Mouse (Mus musculus) spleen, postnatal 10 days (tissue): ENCODE measurements around the gene Arrdc4.

Experiments used
- DNase-seq, 2 experiments: peaks; one replicate each; pipeline ENCODE4 v3.0.0; 2021 to 2022; ENCODE audit warnings: low spot score in 2 of 2

Arrdc4 gene

DNA sequence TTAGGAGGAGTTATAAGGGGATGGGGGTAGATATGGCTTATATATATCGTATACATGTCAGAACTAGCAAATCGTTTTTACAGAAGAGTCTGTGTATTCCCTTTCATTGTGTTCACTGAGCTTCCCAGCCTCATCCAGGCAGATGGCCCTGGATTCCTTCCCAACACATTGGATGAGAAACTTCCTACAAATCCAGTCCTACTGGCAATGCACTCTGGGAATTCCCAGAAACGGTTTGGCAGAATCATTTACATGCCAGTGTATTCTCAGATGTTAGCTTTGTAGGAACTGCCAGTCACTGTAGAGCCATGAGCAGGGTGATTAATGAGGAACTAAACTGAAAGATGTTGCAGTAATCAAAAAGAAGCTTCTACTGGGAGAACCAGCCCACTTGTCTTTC lies 36.6 kb downstream of the Arrdc4 start:
- DNase-seq = no peak

DNA sequence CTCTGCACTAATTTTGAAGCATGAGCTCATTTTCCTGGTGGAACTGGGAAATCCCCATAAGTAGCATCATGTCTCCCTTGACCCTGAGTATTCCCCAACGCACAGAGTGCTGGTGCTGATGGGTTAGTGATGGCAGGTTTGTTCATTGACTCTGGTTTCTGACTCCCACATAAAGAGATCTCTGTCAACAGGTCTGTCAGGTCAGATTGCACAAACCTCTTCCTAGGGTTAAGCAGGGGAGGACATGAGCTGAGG lies 39.8 kb downstream of the Arrdc4 start:
- DNase-seq = no peak

DNA sequence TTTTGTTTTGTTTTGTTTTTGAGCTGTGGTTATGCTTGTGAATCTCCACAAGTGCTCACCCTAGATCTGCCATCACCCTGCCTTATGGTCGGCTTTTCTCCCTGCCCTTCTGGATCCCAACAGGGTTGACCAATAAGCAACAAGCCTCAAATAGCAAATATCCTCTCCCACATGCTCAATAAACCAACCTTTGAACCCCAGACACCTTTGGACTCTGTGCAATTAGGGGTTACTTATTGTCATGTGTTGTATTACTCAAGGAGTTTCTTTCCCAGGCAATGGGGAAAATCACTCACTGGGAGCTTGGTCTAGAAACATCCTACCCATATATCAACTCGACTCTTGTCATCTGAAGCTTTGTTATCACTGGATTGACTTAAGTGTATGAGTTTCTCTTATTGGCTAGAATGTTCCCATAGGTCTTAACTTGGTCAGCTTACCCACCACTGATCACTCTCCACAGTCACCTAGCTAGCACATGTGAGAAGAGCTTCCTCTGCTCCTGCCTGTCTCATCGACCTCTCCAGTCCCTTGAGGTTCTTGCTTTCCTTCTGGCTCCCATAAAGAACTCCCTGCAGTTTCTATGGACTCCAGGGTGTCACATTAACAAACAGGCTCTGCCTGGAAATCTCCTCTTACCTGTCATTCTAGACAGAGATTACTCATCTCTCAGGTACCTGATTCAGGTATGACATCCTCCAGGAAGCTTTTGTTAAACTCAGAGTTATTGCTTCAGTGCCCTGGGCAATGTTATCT lies 40.3 kb downstream of the Arrdc4 start:
- DNase-seq = no peak

DNA sequence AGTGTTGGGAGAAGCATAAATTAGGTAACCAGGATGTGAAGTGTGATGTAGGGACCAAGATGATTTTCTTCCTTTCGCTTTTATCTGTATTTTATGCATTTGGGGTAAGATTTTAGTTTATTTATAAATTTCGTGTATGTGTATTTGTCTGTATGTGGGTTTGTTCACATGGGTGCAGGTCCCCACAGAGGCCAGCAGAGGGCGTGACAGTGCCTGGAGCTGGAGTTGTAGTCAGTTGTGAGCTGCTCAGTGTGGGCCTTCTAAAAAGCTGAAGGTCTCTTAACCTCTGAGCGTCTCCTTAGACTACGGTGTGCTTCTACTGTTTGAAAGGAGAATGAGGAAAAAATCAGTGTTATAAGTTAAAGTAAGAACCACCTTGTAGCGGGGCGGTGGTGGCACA lies 43.9 kb downstream of the Arrdc4 start:
- DNase-seq = no peak

DNA sequence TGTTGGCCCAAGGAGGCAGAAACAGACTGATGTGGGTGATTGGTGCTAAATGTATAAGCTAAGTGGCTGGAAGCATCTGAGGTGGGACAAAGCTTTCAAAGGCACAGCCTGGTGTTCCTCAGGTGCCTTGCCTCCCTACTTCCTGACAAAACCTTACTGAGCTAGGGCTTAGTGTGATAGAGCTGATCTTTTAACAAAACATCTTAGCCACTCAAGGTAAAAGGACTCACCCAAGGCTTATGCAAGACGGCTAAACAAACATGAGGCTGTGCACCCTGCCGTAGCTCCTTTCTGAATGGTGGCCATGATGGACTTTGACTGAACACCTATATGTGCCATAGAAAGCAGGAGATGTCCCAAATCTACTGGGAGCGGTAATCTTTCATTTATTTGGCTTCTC lies 51.7 kb downstream of the Arrdc4 start:
- no peak for DNase-seq

DNA sequence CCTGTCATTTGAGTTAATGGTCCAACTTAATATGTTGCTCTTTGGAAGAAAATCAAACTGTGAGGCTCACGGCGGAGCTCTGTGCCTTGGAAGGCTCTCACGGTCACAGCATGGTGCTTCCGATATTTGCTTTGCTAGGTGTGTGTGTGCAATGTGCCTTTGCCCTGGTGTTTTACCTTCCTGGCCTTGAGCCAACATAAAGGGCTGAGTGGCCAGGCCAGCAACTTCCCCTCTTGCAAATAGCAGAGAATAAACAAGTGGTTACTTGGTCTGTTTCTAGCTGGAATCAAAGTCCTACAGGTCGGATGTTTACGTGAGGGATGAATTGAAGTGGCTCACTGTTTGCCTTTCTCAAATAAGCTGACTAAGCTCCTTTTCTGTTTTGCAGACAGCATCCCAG lies 52.1 kb downstream of the Arrdc4 start:
- DNase-seq = no peak

DNA sequence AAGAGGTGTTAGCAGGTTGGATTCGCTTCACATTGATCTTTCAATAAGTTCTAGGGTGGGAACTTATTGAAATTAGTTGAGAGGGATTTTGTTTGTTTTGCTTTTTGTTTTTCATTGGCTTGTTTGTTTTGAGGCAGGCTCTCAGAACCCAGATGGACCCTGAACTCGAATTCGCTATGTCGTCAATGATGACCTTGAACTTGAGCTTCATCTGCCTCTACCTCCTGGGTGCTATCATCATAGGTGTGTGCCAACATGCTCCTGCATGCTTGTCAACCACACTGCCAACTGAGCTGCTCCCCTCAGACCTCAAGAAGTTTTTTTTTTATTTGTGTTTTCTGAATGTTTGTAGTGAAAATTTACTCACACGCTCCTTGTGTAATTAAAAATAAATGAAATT lies 52.6 kb downstream of the Arrdc4 start:
- DNase-seq = no peak

DNA sequence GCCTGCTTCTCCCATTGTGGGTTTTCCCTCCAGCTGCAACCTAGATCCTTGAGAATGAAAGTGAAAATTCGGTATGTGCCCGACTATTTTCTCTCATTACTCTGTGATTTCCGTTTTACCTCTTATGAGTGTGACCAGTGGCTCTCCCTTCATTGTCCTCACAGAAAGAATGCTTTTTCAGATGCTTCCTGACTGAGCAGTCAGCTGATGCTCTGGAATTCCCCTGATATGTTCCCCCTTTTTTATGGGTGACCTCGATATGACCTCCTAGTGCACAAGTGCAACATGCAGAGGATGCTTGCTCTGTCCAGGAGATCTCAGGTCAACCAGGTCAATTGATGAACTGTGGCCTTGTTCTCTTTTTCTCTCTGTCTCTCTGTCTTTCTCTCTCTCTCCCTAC lies 56.3 kb downstream of the Arrdc4 start:
- no peak for DNase-seq

DNA sequence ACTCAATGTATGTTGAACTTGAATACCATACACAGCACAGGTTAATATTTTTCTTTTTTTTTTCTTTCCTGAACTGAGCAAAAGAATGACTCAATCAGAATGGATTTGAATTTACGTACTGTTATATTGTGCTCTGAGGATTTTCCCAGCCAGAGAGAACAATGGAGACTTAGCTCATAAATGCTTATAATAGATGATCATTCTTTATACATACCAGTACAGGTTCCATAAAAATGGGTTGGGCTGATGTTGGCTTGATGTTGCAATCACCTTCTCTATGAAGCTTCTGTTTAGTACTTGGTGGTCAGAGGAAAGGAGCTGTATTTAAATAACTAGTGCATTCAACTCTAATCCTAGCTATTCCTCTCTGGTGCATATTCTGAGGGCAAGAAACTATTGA lies 57.6 kb downstream of the Arrdc4 start:
- DNase-seq = no peak

DNA sequence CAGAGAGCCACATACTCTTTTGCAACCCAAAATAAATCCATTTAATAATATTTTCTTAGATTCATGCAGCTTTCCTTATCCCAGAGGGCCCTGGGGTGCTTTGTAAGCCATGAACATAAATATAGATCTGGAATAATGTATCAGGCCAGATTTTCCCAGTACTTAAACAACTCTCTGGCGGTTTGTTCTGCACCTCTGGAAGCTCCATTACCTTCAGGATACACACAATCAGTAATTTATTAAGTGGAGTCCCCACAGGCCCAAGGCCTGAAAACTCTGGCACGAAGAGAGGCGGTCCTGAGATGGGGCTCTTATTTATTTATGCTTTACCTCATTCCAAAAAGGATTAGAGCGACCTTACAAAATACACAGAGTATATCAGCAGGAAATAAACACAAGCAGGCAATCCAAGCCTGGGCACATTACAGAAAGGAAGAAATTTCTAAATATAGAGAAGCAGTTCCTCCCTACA lies 61.9 kb downstream of the Arrdc4 start:
- no peak for DNase-seq
